Mouse (Mus musculus) G1E (cell line): ENCODE measurements around the gene Slfn14. TPM values are rescaled to one million over a fixed set of nuclear protein-coding genes. Genes with fewer than 3 reads are reported as not detected.
"Not testable (repeated sequence)": the region's sequence is repeated elsewhere in the genome, so short reads cannot be mapped to it uniquely, and the experiment has no call there.

Experiments used
- ATAC-seq: 2 replicates; pipeline ENCODE4 v1.8.0; 2016; ENCODE audit warnings: mild to moderate bottlenecking; ENCODE audit not compliant: insufficient number of reproducible peaks, poor library complexity, low FRiP score, severe bottlenecking; ENCODE audit errors: extremely low read depth
- DNase-seq: peaks from one replicate; pipeline ENCODE4 v3.0.0; 2012; ENCODE audit warnings: low spot score
- H3K27me3 ChIP-seq: 2 replicates; pipeline ENCODE4 v1.6.1; 2012; ENCODE audit warnings: mild to moderate bottlenecking, low read length, inconsistent platforms; ENCODE audit not compliant: insufficient read depth
- H3K36me3 ChIP-seq: replicated peaks from 2 replicates; pipeline ENCODE3; 2012; ENCODE audit warnings: mild to moderate bottlenecking, inconsistent platforms
- H3K4me1 ChIP-seq: 2 replicates; pipeline ENCODE4 v1.6.1; 2012; ENCODE audit warnings: low read depth, low read length, inconsistent platforms, mixed read lengths; ENCODE audit not compliant: insufficient read depth
- H3K4me3 ChIP-seq: 2 replicates; pipeline ENCODE4 v1.5.1; 2012; ENCODE audit warnings: low read depth, mild to moderate bottlenecking, inconsistent platforms, low read length, moderate library complexity, mixed read lengths
- H3K9me3 ChIP-seq: replicated peaks from 2 replicates; pipeline ENCODE4 v1.6.1; 2012; ENCODE audit warnings: inconsistent platforms
- CTCF ChIP-seq: IDR thresholded peaks from 2 replicates; pipeline ENCODE4 v1.5.1; 2012; ENCODE audit warnings: low read depth, low read length, inconsistent platforms, mixed read lengths
- GATA1 ChIP-seq: IDR thresholded peaks from 2 replicates; pipeline ENCODE4 v1.6.1; 2012; ENCODE audit warnings: borderline replicate concordance, low read length, inconsistent platforms, mixed read lengths
- GATA2 ChIP-seq: IDR thresholded peaks from 2 replicates; pipeline ENCODE4 v1.6.1; 2012; ENCODE audit warnings: low read depth, low read length, inconsistent platforms, borderline replicate concordance
- POLR2AphosphoS5 ChIP-seq: IDR thresholded peaks from 2 replicates; pipeline ENCODE4 v1.6.1; 2012; ENCODE audit warnings: low read depth, low read length, inconsistent platforms; ENCODE audit not compliant: insufficient replicate concordance
- TAL1 ChIP-seq: conservative IDR thresholded peaks from 2 replicates; pipeline ENCODE4 v1.6.1; 2012; ENCODE audit warnings: low read depth, low read length, inconsistent platforms, mixed read lengths
- polyA plus RNA-seq: library from polyadenylated mRNA; stranded (reverse); fragments of >175 nt; gene quantifications from 2 replicates; pipeline ENCODE4 v1.2.3, GENCODE M21; 2012
- total RNA-seq, 2 experiments: library from RNA; stranded (forward) in 1 of 2; stranded (reverse) in 1 of 2; fragments of 200-1000 nt in 1 of 2; fragments of >200 nt in 1 of 2; fragmentation: Nextera tagmentation in 1 of 2; gene quantifications; 2 replicates each; pipeline ENCODE4 v1.2.3; 2014 to 2017

The Slfn14 gene
- total RNA-seq (2014; fragmentation: Nextera tagmentation) (9.4 and 25.5 TPM in 2 replicates), total RNA-seq (2017) (1.8 and 2.1 TPM in 2 replicates), polyA plus RNA-seq (0.10 and 0.17 TPM in 2 replicates)

GRCm38 (mm10) chr11:83286566-83286965 is at the start of gene Slfn14:
Gene Slfn14, minus strand, starts transcription at chr11:83286726.
- peak; percentile 81 for ATAC-seq

GRCm38 (mm10) chr11:83335826-83336225 is 49.3 kb upstream of the Slfn14 start:
- no peak for ATAC-seq
- peaks cover 86% of the 10 kb centered on the region for H3K36me3 ChIP-seq
- no peaks in the 10 kb centered on the region for H3K9me3 ChIP-seq
- TF ChIP-seq TAL1, result no peak
- no peak for TF ChIP-seq GATA1
- no peak for TF ChIP-seq GATA2
- no peak for TF ChIP-seq POLR2AphosphoS5
- no peak for TF ChIP-seq CTCF
- H3K27me3 ChIP-seq, result no peaks in the 10 kb centered on the region
- no peak overlapping the region for H3K4me3 ChIP-seq
- no peaks in the 10 kb centered on the region for H3K4me1 ChIP-seq
- no peak for DNase-seq

More at GRCm38 (mm10) chr11:83286566-83286965, at the start of gene Slfn14:
- H3K36me3 ChIP-seq, result peaks cover 6% of the 10 kb centered on the region
- H3K4me1 ChIP-seq, result peaks cover 77% of the 10 kb centered on the region
- peak within 1 kb of the TSS; percentile 55; the same call in 1 of the 2 replicates for H3K4me3 ChIP-seq
- peak; percentile 66 for DNase-seq
- H3K9me3 ChIP-seq, result no peaks in the 10 kb centered on the region
- no peaks in the 10 kb centered on the region for H3K27me3 ChIP-seq
- no peak for TF ChIP-seq GATA2
- peak; percentile 97 for TF ChIP-seq TAL1

GRCm38 (mm10) chr11:83327427-83327826 is 40.9 kb upstream of the Slfn14 start:
- ATAC-seq (no peak; the same call in 1 of the 2 replicates), DNase-seq (no peak)
- Histone ChIP-seq H3K4me3 (no peak overlapping the region), H3K9me3 (no peaks in the 10 kb centered on the region), H3K27me3 (no peaks in the 10 kb centered on the region), H3K4me1 (no peaks in the 10 kb centered on the region; the same call in 1 of the 2 replicates), H3K36me3 (peaks cover 86% of the 10 kb centered on the region)
- TF ChIP-seq GATA2 (no peak), CTCF (no peak), GATA1 (no peak), TAL1 (no peak), POLR2AphosphoS5 (no peak)

GRCm38 (mm10) chr11:83326692-83327091 is 40.2 kb upstream of the Slfn14 start:
- H3K36me3 ChIP-seq, result peaks cover 89% of the 10 kb centered on the region
- H3K4me1 ChIP-seq, DNase-seq, ATAC-seq, H3K4me3 ChIP-seq, H3K27me3 ChIP-seq, H3K9me3 ChIP-seq: not testable (repeated sequence)

- Histone ChIP-seq H3K4me1 (peaks cover 3% of the 10 kb centered on the region; the same call in 1 of the 2 replicates), H3K4me3 (no peak overlapping the region), H3K27me3 (no peaks in the 10 kb centered on the region), H3K36me3 (peaks cover 81% of the 10 kb centered on the region), H3K9me3 (no peaks in the 10 kb centered on the region)
- DNase-seq (no peak), ATAC-seq (no peak)
- TF ChIP-seq CTCF (no peak), POLR2AphosphoS5 (no peak)
These were observed 32.5 kb upstream of the Slfn14 start for GRCm38 (mm10) chr11:83319048-83319447.

- ATAC-seq, result no peak
- Histone ChIP-seq H3K36me3 (peaks cover 80% of the 10 kb centered on the region), H3K4me3 (no peak overlapping the region), H3K4me1 (peaks cover 3% of the 10 kb centered on the region; the same call in 1 of the 2 replicates), H3K9me3 (no peaks in the 10 kb centered on the region), H3K27me3 (no peaks in the 10 kb centered on the region)
- TF ChIP-seq GATA2 (no peak), CTCF (no peak), GATA1 (no peak), TAL1 (no peak), POLR2AphosphoS5 (no peak)
- DNase-seq, result no peak
These were observed 25.9 kb upstream of the Slfn14 start for GRCm38 (mm10) chr11:83312471-83312870.

GRCm38 (mm10) chr11:83306700-83307253 is 20.3 kb upstream of the Slfn14 start:
- peaks cover 19% of the 10 kb centered on the region for H3K4me1 ChIP-seq
- no peak for ATAC-seq

More at GRCm38 (mm10) chr11:83306700-83307253, 20.3 kb upstream of the Slfn14 start:
- H3K9me3 ChIP-seq, result no peaks in the 10 kb centered on the region
- no peak overlapping the region for H3K4me3 ChIP-seq
- DNase-seq, result no peak
- H3K27me3 ChIP-seq, result no peaks in the 10 kb centered on the region
- peaks cover 48% of the 10 kb centered on the region for H3K36me3 ChIP-seq
- no peak for TF ChIP-seq TAL1
- TF ChIP-seq POLR2AphosphoS5, result no peak
- no peak for TF ChIP-seq GATA2
- no peak for TF ChIP-seq CTCF
- TF ChIP-seq GATA1, result no peak
